Mouse (Mus musculus) embryonic fibroblast, embryonic 13.5 days (primary cell): ENCODE measurements around the gene Traf4.

ENCODE experiments used
- CTCF ChIP-seq: IDR thresholded peaks from 2 replicates; pipeline ENCODE4 v1.5.1; 2011; ENCODE audit warnings: mild to moderate bottlenecking, control low read depth, low read length, moderate library complexity, borderline replicate concordance; ENCODE audit not compliant: insufficient read depth
- POLR2A ChIP-seq: IDR thresholded peaks from 2 replicates; pipeline ENCODE4 v1.6.1; 2011; ENCODE audit warnings: low read depth, mild to moderate bottlenecking, control low read depth, low read length, moderate library complexity

- TF ChIP-seq POLR2A (no peak), CTCF (no peak)
Observed at GRCm38 (mm10) chr11:78195101-78195863, 29.9 kb upstream of the Traf4 start.
